Mouse (Mus musculus) embryonic fibroblast, embryonic 13.5 days (primary cell): ENCODE results near the gene Apmap. TPM values are rescaled to one million over a fixed set of nuclear protein-coding genes. Genes with fewer than 3 reads are reported as not detected.
"Not testable (repeated sequence)": the region's sequence is repeated elsewhere in the genome, so short reads cannot be mapped to it uniquely, and the experiment has no call there.

Experiments used
- H3K27ac ChIP-seq: 2 replicates; pipeline ENCODE4 v1.5.1; 2012; ENCODE audit warnings: low read length, control low read depth, inconsistent platforms; ENCODE audit not compliant: insufficient read depth
- H3K4me1 ChIP-seq: 2 replicates; pipeline ENCODE4 v1.6.1; 2011; ENCODE audit warnings: low read length; ENCODE audit not compliant: control insufficient read depth, insufficient read depth
- H3K4me3 ChIP-seq: 2 replicates; pipeline ENCODE4 v1.5.1; 2011; ENCODE audit warnings: mild to moderate bottlenecking, control low read depth, low read length; ENCODE audit not compliant: insufficient read depth
- CTCF ChIP-seq: IDR thresholded peaks from 2 replicates; pipeline ENCODE4 v1.5.1; 2011; ENCODE audit warnings: mild to moderate bottlenecking, control low read depth, low read length, moderate library complexity, borderline replicate concordance; ENCODE audit not compliant: insufficient read depth
- POLR2A ChIP-seq: IDR thresholded peaks from 2 replicates; pipeline ENCODE4 v1.6.1; 2011; ENCODE audit warnings: low read depth, mild to moderate bottlenecking, control low read depth, low read length, moderate library complexity
- polyA plus RNA-seq: library from polyadenylated mRNA; stranded (reverse); fragments of >200 nt; gene quantifications from 2 replicates; pipeline ENCODE4 v1.2.4, GENCODE M21; 2011; ENCODE audit warnings: low read depth; ENCODE audit not compliant: missing spikeins, insufficient read length

The Apmap gene
- polyA plus RNA-seq, 1 experiment = 19.4 TPM

DNA sequence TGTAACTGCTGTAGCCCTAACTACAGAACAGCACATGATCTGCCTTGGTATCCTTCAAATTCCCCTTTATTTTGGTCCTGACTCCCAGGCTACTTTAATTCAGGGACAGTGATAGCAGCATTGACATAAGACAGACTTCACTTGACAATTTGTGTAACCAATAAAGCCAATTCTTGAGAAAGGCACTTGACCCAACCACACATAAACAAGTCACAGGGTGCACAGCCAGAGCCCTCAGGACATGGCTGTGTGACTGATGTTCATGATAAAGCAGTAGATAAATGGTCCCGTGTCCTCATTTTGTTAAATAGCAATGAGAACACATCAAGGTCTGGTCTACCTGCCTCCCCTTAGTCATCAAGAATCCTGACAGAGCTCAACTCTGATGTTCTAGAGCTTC, 28.7 kb downstream of the Apmap start:
- H3K4me1 ChIP-seq = no peaks in the 10 kb centered on the region
- H3K4me3 ChIP-seq = no peak overlapping the region
- no peak overlapping the region for H3K27ac ChIP-seq
- TF ChIP-seq CTCF = no peak
- TF ChIP-seq POLR2A = no peak

DNA sequence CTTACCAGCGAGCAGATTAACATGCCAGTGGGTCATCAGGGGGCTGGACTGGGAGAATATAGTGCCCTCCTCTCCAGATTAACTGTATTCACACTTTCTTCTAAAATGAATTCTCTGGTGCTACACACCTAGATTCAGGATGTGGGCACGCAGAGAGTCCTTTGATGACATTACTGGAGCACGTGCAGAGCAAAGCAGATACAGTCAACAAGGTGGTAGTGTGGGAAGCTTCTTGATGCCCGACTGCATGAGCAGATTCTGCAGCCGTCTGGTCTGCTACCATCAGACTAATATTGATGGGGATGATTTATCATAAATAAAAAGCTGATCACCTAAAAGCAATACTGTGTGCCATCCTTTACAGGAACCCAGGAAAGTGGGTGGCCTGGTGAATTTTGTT, 29.8 kb downstream of the Apmap start:
- TF ChIP-seq POLR2A (no peak), CTCF (no peak)
- no peaks in the 10 kb centered on the region for H3K4me1 ChIP-seq

DNA sequence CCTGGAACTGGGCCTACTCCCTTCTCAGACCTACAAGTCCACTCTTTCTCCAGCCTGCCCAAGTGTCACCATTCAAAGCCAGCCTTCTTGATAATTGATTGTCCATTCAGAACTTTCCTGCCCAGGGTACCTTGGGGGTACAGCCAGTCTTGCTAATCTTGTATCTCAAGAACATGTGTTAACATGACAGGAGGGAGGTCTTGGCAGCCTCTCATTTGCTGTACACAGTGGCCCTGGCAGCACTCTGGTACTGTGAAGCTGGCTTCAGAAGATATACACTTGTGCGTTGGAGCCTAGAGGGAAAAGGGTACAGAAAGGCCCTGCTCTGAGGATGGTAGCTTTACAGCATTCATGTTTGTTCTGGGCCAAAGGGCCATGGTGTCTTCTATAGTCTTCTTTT, 32.1 kb downstream of the Apmap start:
- no peak for TF ChIP-seq POLR2A
- TF ChIP-seq CTCF = no peak
- Histone ChIP-seq H3K4me3 (no peak overlapping the region), H3K27ac (no peak overlapping the region), H3K4me1 (no peaks in the 10 kb centered on the region)

More for the DNA sequence above, 29.8 kb downstream of the Apmap start:
- Histone ChIP-seq H3K4me3 (no peak overlapping the region), H3K27ac (no peak overlapping the region)

DNA sequence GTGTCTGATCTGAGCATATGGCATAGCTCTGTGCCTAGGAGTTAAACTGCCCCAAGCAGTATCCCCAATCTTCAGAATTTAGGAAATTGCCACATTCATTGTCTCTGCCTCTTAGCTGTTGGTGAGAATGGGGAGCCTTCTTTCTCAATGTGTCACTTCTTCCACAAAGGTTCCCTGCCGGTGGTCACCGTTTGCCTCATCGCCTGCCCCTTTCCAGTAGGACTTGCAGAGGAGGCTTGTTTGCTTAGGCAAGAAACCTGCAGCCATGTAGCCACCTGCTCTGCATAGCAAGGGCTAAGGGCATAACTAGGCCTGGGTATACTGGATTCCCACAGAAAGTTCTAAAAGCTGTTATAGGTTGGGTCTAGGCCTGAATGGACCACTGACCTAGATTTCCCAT, 35.9 kb downstream of the Apmap start:
- no peaks in the 10 kb centered on the region for H3K4me1 ChIP-seq
- H3K27ac ChIP-seq = no peak overlapping the region
- TF ChIP-seq CTCF = no peak
- TF ChIP-seq POLR2A = no peak
- no peak overlapping the region for H3K4me3 ChIP-seq

DNA sequence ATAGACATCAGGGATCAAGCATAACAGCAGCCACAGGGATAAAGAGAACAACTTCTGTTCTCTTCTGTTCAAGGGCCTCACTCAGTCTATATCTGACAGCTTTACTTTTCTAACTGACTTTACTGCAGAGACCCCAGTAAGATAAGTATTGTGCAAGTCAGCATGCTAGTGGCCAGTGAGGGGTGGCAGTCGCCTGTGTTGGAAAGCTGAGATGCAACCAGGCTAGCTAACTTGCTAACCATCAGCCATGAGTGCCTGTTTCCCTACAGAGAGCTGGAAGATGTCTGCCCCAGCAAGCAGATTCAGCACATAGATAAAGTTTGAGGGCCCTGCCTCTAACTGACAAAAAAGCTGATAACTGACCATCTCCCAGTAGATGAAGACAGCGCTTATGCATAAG, 37.6 kb downstream of the Apmap start:
- H3K4me3 ChIP-seq = no peak overlapping the region
- H3K4me1 ChIP-seq = no peaks in the 10 kb centered on the region
- TF ChIP-seq CTCF (no peak), POLR2A (no peak)
- no peak overlapping the region for H3K27ac ChIP-seq

DNA sequence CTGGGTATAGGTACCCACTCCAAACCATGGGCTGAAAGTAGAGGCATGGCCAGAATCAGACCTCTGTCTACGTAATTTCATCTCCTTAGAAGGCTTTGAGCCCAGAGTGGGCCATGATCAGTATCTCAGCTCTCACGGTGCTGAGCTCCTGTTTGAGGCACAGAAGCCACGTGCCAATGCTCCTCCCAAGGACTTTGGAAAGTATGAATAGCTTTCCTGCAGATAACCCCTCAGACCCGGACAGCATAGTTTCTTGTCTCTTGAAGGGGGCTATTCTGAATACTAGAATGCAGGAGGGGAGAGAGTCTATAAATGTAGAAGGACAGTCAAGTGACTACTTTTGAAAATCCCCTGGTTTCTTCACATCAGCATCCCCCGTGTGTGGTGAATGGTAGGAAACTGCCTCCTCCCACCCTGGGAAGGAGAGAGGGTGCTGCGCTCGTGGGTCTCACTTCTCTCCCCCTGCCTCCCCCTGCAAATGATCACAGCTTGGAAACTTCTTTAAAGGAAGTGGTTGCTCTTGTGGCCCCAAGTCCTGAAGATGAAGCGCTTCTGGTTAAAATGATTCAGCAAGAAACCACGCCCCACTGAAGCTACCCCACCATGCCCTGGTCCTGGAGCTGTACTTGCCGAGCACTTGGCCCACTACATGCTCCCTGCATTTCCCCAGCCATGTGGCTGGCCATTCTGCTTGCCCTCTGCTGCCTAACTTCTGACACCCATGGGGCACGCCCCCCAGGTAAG, 38.3 kb downstream of the Apmap start, which contains the start of gene Cst7:
TSS of gene Cst7 (plus strand) at position 569 of the 744 bp plus-strand sequence.
- Histone ChIP-seq H3K4me3 (no peak within 1 kb of the TSS), H3K4me1 (no peaks in the 10 kb centered on the region), H3K27ac (no peak within 1 kb of the TSS)
- TF ChIP-seq POLR2A (no peak), CTCF (no peak)

DNA sequence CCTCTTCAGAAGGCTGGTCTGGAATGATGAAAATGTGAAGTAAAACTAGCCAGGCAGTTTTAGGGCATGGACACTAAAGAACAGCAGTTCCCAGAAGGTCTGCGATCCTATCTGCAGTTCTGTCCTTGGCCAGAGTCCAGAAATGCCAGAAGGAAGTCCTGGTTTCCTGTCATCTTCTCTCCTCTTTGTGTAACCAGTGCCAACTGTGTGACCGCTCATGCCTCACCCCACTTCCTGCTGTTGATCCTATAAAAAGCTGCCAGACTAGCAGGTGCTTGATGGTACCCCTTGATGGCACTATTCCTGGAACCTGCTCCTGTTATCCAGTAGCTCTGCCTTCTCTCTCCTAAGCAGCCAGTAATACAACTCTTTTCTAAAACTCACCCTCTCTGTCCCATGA, 41.3 kb downstream of the Apmap start:
- Histone ChIP-seq H3K4me1 (no peaks in the 10 kb centered on the region), H3K27ac (no peak overlapping the region), H3K4me3 (no peak overlapping the region)
- TF ChIP-seq POLR2A (no peak), CTCF (no peak)

DNA sequence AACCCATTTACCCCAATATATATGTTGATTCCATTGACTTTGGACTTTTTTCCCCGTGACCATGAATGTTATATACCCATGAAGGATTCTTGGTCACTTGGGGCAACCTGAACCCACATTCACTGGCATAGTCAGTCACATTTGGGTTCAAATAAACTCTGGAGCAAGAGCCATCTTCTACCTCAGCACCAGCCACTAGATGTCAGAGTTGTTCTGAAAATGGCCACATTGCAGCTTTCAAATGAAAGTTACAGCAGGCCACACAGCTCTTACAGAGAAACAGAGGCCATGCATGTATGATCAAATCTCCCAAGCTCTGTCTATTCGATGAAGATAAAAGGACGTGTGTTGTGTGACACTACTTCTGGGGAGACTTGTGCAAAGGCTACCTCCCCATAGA, 49.8 kb downstream of the Apmap start:
- no peak overlapping the region for H3K27ac ChIP-seq
- H3K4me1 ChIP-seq = no peaks in the 10 kb centered on the region
- no peak for TF ChIP-seq CTCF
- no peak for TF ChIP-seq POLR2A
- H3K4me3 ChIP-seq = no peak overlapping the region

DNA sequence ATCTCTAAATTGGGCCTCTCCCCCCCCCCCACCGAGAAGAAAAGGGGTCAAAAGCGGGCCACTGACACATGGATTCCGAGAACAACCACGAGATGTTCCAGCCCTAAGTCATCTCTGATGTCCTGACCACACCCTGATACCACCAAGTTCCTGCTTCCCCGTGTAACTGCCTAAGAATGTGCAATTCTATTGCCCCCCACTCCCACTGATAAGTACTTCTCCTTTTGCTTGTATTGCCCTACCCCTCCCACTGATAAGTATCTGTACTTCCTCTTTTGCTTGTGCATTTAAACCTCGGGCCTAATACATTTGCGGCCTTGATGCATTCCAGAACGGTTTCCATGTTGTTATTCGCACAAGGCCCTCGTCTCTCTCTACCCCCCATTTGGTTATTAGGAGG, 58.8 kb downstream of the Apmap start:
- not testable (repeated sequence) for H3K4me1 ChIP-seq, H3K27ac ChIP-seq, H3K4me3 ChIP-seq

Other genes starting within 250 kb of the Apmap start
- gene 3300002I08Rik, start 245.8 kb downstream of the Apmap start, polyA plus RNA-seq = 4.9 and 5.9 TPM in 2 replicates
- 10.5 and 11.0 TPM in 2 replicates for gene Zfp442, start 157.1 kb downstream of the Apmap start, polyA plus RNA-seq
- not detected in 2 replicates for gene Zfp345, start 123.5 kb downstream of the Apmap start, polyA plus RNA-seq
- gene Cst7, start 38.2 kb downstream of the Apmap start, polyA plus RNA-seq = not detected in 2 replicates
- 0.47 TPM in 1 of 2 replicates, not detected in the other for gene Acss1, start 59.9 kb upstream of the Apmap start, polyA plus RNA-seq
- not detected in 2 replicates for gene Vsx1, start 80.8 kb upstream of the Apmap start, polyA plus RNA-seq
- 9.7 and 10.1 TPM in 2 replicates for gene Entpd6, start 140.5 kb upstream of the Apmap start, polyA plus RNA-seq
- 67.4 and 91.7 TPM in 2 replicates for gene Pygb, start 178.2 kb upstream of the Apmap start, polyA plus RNA-seq